Mouse (Mus musculus): ENCODE measurements around the gene Hspg2.
"Not testable (repeated sequence)": the region's sequence is repeated elsewhere in the genome, so short reads cannot be mapped to it uniquely, and the experiment has no call there.

The Hspg2 gene

DNA sequence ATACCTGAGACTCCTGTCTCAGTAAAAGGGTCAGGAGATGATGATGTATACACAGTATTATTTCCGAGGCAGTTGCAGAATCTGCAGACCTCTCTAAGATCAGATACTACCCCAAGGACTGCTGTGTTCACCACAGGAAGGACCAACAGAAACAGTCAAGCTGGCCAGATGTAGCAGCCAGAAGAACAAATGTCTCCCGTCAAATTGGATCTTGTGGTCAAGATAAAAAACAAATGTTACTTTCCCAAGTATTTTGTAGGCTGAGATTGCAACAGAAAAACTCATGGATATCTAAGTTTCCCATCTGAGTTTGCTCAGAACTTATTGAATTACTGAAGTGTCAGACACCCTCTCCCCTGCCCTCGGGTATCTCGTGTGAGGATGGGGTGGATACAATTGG, 111.2 kb downstream of the Hspg2 start:
- DNase-seq = peak; percentile 34

DNA sequence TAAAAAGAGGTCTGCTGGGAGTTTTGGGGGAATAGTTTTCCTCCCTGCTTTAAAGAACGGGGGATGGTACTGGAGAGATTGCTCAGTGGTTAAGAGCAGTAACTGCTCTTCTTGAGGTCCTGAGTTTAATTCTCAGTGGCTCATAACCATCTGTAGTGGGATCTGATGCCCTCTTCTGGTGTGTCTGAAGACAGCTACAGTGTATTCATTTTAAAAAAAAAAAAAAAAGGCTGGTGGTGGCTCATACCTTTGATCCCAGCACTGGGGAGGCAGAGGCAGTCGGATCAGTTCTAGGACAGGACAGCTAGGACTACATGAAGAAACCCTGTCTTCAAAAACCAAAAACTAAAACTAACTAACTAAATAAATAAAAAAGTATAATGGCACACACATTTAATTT, 111.7 kb downstream of the Hspg2 start:
- no peak for DNase-seq

DNA sequence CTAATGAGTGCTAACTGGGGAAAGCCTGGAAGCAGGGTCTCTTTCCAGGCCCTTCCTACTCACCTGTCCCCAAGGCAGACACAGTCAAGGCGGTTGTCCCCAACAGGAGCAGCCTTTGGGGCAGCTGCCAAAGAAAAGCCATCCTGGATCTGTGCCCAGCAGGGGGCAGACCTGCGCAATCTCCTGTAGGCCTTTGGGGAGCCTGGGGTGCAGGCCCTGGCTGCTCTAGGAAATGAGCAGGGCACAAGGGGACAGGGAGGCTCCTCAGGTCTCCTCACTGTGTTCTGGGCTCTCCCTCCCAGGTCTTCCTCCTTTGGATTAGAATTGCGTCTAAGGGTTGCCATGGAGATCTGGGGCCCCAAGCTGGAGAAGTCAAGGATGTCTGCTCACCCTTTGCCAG, 113.2 kb downstream of the Hspg2 start:
- peak; percentile 37 for DNase-seq

DNA sequence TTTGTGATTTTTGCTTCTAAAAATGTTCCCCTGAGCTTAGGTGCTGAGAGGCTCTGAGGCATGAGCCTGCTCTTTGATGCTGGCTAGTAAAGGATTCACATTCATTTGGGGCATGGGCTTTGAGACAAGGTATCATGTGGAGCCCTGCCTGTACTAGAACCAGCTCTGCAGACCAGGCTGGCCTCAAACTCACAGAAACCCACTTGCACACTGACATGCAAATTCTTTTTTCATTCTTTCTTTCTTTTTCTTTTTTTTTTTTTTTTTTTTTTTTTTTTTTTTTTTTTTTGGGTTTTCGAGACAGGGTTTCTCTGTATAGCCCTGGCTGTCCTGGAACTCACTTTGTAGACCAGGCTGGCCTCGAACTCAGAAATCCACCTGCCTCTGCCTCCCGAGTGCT, 120.5 kb downstream of the Hspg2 start:
- not testable (repeated sequence) for DNase-seq

DNA sequence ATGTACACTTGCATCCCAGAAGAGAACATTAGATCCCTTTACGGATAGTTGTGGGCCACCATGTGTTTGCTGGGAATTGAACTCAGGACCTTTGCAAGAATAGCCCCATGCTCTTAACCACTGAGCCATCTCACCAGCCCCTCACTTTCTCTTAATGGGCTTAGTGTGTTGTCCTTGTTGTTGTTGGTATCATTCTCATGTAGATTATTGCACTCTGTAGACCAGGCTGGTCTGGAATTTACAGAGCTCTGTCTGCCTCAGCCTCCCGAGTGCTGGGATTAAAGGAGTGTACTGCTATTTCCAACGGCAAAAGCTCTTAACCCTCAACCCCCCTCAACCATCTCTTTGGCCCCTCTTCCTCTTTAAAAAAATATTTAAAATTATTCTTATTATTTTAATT, 121.0 kb downstream of the Hspg2 start:
- DNase-seq = no peak

DNA sequence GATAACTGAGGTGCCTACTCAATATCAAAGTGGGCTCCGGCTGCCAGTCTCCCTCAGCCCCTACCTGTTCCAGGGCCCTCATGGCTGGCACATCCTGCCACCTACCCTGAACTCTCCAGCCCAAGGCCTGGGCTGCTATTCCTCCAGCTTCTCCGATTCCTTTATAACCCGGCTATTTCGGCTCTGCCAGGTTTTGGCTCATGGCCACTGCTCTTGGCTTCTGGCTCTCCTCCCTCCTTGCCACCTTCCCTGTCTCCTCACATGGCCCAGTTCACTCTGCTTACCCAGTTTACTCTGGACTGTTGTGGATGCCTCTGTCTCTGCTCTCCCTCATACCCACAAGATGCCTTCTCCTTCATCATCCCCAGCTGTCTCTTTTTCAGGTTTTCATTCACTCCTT, 122.4 kb downstream of the Hspg2 start:
- no peak for DNase-seq

DNA sequence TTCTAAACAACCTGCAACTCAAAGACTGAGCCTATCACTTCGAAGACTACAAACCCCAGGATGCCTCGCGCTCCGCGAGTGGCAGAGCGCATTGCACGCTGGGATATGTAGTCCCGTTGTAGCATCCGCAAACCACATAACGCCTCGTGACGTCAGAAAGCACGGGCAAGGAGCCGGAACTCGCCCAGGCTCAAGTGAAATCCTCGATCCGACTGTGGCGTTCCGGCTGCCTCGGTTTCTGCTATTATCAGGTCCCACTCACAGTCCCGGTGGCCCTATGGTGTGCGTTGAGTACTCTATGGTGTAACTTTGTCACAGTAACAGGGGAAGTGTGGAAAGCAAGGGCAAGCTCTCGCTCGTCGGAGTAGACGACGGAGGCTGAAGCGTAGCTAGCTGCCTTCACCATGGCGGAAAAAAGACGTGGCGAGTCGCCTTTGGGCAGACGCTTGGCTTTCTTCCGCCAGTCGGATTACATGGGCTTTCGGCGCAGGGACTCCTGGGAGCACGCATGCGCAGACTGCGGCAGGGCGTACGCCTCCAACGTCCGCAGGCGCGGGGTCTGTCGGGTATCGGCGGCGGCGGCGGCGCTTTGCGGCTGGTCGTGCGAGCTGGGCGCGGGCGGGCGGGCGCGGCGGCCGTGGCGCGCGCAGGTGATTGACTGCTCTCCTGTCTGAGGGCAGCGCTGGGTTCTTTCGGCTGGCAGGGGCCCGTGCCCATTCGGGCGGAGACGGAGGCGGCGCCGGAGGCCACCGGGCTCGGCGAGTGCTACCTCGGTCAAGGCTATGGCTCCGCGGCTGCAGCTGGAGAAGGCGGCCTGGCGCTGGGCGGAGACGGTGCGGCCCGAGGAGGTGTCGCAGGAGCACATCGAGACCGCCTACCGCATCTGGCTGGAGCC, 125.3 kb downstream of the Hspg2 start, which contains the start of gene Usp48:
Usp48 (plus strand) TSS at position 155 of the 895 bp plus-strand sequence.
- peak; percentile 100 for DNase-seq

DNA sequence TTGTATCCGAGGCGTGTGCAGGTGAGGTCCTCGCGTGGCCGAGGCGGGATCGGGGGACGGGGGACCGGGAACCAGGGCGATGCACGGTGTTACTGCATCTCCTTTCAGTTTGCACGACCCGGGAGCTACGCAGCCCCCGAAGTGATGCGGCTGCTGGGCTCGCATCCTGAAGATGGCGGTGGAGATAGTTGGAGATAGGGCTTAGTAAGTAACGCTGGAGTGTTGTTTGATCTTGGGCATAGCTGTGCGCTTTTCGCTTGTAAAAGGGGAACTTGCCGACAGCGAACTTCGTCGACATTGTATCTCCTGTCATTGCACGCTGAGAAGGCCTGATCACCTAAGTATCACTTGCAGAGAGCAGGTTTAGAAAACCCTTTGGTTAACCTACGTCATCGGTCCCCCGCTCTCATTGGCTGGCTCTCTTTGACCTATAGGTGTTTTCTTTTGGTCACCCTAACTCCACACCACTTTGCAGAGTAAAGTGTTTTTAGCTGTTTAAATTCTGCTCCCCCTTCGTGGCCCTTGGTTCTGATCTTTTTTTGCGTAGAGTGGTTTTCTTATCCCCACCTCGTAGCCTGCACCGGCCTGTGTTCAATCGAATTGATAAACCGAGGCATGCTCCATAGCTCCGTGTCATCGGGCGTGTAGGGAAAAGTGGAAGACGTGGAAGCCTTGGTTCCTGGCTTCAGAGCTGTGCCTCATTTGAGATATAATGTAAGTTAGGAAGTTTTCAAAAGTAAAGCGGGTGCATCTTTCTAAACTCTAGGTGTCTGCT, 126.1 kb downstream of the Hspg2 start:
- peak; percentile 60 for DNase-seq

DNA sequence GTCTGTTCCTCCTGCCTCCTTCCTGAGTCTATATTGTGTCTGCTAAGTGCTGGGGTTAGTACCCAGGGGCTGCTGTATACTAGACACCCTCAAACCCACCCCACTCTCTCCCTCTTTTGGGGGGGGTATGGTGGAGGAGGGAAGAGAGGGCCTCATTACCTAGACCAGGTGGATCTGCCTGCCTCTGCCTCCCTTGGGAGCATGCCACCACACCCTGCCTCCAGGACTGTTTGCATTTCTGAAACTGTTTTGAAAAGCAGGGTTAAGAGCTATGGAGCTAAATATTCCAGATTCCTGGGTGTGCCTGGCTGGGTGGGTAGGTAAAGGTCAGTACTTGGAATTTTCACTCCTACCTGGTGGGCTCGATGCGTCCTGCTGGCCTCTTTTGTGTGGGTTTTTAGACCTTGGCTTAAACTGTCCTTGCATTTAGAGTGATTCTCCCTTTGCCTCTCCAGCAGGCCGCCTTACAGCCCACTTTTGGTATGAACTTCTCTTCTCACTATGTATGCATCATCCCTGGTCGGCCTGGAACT, 128.6 kb downstream of the Hspg2 start:
- no peak for DNase-seq

DNA sequence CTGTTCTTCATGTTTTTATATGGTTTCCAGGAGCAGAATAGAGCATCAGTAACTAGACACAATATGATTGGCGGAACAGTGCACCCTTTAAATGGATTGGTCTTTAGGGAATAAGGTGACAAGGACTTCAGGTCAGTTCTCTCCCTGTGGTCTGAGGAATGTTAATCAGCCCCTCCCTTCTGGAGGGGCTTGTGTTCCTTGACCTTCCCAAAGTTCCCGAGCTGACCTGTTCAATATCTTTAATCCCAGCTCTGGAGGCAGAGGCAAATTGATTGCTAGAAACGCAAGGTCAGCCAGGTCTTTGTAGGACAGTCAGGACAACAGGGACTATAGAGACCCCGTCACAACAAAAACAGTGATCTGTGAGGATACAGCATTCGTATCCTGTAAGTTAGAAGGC, 130.0 kb downstream of the Hspg2 start:
- no peak for DNase-seq

DNA sequence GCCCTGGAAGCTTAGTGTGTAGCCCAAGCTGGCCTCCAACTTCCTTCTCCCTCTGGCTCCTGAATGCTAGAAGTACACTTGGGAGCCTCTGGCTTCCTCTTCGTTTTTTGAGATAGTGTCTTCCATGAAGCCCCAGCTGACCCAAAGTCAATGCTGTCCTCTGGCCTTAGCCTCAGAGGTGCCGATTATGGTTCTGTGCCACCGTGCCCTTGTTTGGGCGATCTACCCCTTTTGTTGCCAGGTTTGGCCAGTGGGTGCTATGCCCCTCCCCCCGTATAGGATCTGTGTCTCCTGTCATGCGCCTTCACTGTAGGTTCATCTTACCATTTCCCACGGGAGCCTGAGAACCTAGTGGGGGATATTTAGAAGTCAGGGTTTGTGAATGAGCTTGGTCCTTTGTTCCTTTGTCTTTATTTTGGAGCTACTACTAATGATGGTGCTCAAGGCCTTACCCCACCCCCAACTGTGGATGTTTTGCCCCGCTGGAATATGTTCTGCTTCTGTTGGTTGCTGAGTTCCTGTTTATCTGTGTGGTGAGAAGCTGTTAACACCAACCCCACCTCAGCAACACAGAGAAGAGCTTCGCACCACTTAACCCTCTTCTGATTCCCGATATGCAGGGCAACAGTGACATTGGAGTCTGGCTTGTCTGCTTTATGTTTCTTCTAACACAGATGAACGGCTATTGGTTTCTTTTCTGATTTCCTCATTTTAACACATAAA, 135.0 kb downstream of the Hspg2 start:
- peak; percentile 20 for DNase-seq

DNA sequence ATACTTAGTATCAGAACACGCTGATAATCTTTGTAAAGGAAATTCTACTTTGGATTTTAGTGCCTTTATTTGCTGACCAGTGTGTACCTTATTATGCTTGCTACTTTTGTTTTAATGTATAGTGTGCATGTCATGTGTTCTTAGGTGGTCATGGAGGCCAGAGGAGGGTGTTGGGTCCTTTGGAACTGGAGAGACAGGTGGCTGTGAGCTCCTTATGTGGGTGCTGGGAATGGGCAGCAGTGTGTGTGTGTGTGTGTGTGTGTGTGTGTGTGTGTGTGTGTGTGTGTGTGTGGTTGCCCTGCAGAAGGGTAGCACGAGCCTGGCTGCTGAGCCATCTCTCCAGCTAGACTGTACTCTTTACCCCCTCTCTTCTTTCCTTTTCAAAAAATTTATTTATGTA, 138.5 kb downstream of the Hspg2 start:
- DNase-seq = no peak

DNA sequence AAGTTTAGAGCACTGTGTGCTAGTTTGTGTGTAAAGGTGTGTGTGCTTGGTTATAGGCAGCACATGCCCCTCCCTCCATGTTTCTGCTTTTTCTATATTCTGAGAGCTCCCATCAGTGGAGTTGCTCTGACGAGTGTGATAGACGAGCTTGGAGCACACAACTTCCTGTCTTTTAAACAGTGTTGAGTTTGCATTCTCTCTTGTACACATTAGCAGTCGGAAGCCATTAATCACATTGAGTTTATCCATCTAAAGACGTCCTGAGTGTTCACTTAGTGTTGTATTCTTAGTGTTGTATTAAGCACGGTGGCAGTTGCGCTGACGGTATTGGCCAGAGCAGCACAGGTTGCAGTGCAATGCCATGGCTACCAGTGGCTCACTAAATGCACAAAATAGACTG, 140.7 kb downstream of the Hspg2 start:
- DNase-seq = no peak

DNA sequence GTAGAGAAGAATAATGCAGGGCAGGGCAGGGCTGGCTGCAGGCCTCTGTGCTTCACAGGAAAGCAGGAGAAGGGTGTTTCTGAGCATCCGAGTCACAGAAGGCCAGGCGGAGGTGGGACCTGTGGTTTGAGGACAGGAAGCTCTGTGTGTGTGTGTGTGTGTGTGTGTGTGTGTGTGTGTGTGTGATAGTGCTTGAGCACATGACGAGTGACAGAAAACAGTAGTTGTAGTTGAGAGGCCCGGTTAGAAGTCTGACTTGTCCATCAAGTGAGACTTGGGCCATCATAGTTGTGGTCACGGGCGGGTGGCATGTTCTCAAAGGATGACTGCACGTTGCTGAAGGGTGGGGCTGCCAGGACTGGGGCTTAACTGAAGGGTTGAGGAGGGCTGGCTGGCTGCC, 141.1 kb downstream of the Hspg2 start:
- peak; percentile 50 for DNase-seq

DNA sequence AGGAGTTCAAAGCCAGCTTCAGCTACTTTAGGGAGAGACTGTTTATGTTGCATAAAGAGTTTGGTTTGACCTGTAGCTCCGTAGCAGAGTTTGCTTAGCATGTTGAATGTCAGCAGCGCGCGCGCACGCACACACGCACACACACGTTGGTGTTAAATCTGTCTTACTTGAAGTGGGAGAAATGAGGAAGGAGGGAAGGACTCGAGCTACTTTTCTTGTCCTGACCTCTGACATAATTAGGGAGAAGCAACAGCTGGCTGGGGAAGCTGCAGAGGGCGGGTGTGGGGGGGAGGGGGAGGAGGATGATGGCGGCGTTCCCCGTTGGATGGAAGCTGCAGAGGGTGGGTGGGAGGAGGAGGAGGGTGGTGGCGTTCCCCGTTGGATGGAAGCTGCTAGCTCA, 141.7 kb downstream of the Hspg2 start:
- peak; percentile 18 for DNase-seq
